Mouse (Mus musculus) forebrain, embryonic 13.5 days (tissue): ENCODE measurements around the gene Zfand5. TPM values are rescaled to one million over a fixed set of nuclear protein-coding genes. Genes with fewer than 3 reads are reported as not detected.

Experiments
- ATAC-seq: fragments of 200-750 bp; cut with Nextera tagmentation; 2 replicates; pipeline ENCODE4 v1.8.0; 2017
- H3K27ac ChIP-seq: fragments of 300-500 bp; sonication (generic); 2 replicates; pipeline ENCODE4 v1.5.1; 2015; ENCODE audit warnings: inconsistent platforms, mild to moderate bottlenecking, moderate library complexity
- H3K27me3 ChIP-seq: fragments of 300-500 bp; sonication (generic); 2 replicates; pipeline ENCODE4 v1.6.1; 2015; ENCODE audit warnings: mild to moderate bottlenecking, inconsistent platforms
- H3K36me3 ChIP-seq: fragments of 300-500 bp; sonication (generic); 2 replicates; pipeline ENCODE4 v1.6.1; 2015; ENCODE audit warnings: mild to moderate bottlenecking, inconsistent platforms; ENCODE audit not compliant: poor library complexity, severe bottlenecking
- H3K4me1 ChIP-seq: fragments of 300-500 bp; sonication (generic); 2 replicates; pipeline ENCODE4 v1.6.1; 2015; ENCODE audit warnings: inconsistent platforms
- H3K4me2 ChIP-seq: fragments of 300-500 bp; sonication (generic); 2 replicates; pipeline ENCODE4 v1.6.1; 2015; ENCODE audit warnings: inconsistent platforms, mild to moderate bottlenecking, moderate library complexity
- H3K4me3 ChIP-seq: fragments of 300-500 bp; sonication (generic); 2 replicates; pipeline ENCODE4 v1.5.1; 2015; ENCODE audit warnings: mild to moderate bottlenecking, inconsistent platforms
- H3K9ac ChIP-seq: fragments of 300-500 bp; sonication (generic); 2 replicates; pipeline ENCODE4 v1.6.1; 2015; ENCODE audit warnings: mild to moderate bottlenecking, inconsistent platforms
- H3K9me3 ChIP-seq: fragments of 300-500 bp; sonication (generic); replicated peaks from 2 replicates; pipeline ENCODE4 v1.6.1; 2016; ENCODE audit warnings: inconsistent platforms
- WGBS: fragments of 180-500 bp; shearing (Covaris S2); methylation state at CpG from one replicate; pipeline ENCODE4 v1.1.7; 2015; 5-methylcytosine and 5-hydroxymethylcytosine counted together
- polyA plus RNA-seq: library from polyadenylated mRNA; unstranded; fragments of >200 nt; fragmentation: Nextera tagmentation; extraction: Ambion mirVana; gene quantifications from 2 replicates; pipeline ENCODE4 v1.2.1, GENCODE M21; 2015

The Zfand5 gene
- polyA plus RNA-seq, 1 experiment from 2014 or later: 125 TPM

DNA sequence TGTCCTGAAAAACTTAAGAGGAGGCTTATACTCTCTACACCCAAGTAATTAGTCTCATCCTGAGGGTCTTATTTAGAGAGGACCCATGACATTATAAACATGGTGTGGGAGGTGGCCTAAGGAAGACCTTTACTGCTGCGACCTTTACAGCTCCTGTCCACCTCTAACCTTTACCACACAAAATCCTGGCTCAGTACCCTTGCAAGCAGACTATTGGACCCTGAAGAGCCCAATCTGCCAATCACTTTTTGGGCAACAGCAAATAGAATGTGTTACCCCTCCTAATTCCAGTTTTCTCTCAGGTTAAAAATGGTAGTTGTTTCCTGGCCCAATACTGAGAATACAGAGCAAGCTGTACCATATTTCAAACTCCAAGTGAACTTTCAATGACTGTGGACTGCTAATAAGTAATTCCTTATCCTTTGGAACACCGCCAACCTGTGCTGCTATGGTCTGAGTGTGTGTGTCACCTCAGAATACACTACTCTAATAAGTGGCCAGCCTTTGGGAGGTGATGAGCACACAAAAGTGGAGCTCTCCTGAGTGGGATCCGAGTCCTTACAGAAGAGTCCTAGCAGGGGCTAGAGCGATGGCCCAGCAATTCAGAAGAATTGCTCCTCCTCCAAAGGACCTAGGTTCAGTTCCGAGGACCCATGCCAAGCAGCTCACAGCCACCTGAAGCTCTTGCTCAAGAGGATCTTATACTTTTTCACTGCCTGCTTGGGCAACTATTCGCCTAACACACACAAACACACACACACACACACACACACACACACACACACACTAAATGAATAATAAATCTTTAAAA is 58.4 kb downstream of the Zfand5 start:
- no peak for ATAC-seq
- Histone ChIP-seq H3K36me3 (no peaks in the 10 kb centered on the region), H3K4me3 (no peak overlapping the region), H3K4me1 (peaks cover 9% of the 10 kb centered on the region; the same call in 1 of the 2 replicates), H3K4me2 (no peak overlapping the region), H3K9ac (no peak overlapping the region), H3K9me3 (no peaks in the 10 kb centered on the region; the same call in 1 of the 2 replicates), H3K27ac (no peak overlapping the region), H3K27me3 (no peaks in the 10 kb centered on the region)
- 88% methylated on average over 6 of the region's 6 CpGs for WGBS

DNA sequence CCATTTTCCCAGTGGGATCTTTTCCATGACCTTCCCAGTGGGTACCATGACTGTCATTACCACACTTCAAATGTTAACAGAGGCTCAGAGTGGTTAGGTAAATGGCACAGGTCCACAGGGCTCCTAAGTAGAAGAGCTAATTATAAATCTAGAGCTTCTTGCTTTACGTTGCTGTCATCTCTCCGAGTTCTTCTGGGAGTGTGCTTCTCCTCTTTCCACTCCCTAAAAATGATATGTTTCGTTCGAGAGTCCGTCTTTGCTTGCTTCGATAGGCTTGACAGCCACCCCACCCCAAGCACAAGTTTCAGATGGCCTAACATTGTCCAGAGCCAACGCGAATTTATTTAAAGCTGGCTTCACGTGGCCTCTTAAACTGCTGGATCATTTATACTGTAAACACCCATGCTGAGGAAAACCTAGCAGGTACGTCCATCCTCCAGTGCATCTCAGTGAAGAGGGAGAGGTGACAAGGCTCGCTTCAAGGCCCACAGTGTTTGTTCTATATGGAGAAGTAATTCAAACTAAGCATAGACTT is 59.6 kb downstream of the Zfand5 start:
- Histone ChIP-seq H3K4me2 (no peak overlapping the region), H3K27me3 (no peaks in the 10 kb centered on the region), H3K4me1 (peaks cover 9% of the 10 kb centered on the region; the same call in 1 of the 2 replicates), H3K36me3 (no peaks in the 10 kb centered on the region), H3K27ac (no peak overlapping the region), H3K9me3 (no peaks in the 10 kb centered on the region; the same call in 1 of the 2 replicates), H3K4me3 (no peak overlapping the region), H3K9ac (no peak overlapping the region)
- no peak for ATAC-seq
- 89% methylated on average over 11 of the region's 11 CpGs for WGBS

Other genes with a start within 250 kb of the Zfand5 start
- 0.39 and 0.65 TPM in 2 replicates for gene Gda, start 201.2 kb downstream of the Zfand5 start, polyA plus RNA-seq